Mouse (Mus musculus) frontal cortex, postnatal 14 days (tissue): ENCODE data around the gene Elmo1.
A peak's percentile ranks its signal among the peaks of the same experiment; 100 is the strongest.

Experiments
- DNase-seq, 2 experiments: peaks; one replicate each; pipeline ENCODE4 v3.0.0; 2022; ENCODE audit warnings: low spot score in 2 of 2

The Elmo1 gene

DNA sequence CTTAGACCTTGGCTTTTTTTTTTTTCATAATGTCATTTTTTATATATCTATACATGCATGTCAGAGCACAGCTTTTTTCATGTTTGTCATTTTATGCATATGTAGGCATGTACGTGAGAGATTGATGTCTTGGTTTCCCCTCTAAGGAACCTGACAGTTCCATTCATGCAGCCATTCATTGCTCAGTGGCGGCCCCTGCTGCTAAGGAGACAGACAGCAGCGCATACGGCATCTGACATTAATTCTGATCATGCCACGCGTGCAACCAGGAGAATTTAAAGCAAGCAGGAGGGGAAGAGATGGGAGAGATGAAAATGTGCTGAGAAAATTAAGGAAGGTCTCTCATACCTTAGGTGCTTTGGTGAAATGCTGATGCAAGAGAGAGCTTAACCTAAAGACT is 381.3 kb downstream of the Elmo1 start:
- DNase-seq: peak; percentile 73 to 85

DNA sequence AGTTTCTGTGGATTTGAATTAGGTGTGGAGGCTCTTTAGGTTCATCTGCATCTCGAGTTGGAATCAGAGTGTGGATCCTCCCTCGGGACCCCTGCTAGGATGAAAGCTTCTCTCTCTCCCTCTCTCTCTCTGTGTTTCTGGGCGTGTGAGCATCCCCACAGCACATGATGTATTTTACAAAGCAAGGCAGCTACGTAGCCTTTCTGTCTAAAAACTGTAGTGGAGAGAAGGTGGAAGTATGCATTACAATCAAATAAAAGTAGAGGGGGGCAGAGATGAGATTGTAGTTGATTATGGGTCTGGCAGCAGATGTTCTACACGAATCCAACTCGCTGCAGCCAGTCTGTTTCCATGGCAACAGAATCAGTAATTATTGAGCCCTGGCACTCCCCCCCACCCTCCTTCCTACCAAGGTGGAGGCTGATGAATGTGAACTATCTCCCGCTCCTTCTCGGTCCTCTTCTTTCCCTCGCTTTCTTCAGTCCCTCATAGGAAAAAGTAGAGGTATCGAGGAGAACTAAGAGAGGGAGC is 382.0 kb downstream of the Elmo1 start:
- peak in 1 of 2 experiments; percentile 31 for DNase-seq

DNA sequence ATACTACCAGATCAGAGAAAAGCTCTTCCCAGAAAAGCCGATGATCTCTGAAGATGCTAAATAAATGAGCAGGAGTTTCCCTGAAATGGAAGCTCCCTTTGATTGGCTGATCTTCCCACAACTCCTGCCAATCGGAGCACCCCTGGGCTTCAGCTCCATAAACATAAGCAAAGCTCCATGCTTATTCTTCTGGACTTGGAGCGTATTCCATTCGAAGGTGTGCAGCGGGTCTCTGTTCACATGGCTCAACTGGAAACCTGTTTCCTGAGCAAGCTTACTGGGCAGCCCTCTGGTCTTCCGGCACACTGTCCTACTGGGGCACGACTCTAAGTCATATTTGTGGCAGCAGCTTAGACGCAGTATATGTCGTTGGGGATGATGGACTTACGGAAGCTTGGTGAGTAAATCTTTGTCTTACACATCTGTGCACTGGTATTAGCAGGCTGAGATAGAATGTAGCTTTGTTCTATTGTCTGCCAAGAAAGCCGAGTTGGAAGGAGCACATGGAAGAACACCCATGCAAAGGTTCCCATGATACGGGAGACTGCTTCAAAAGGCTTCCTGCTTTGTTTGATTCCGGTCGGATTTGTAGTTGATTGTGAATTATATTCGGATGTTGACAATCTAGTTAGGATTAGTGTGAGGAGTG is 382.6 kb downstream of the Elmo1 start:
- peak; percentile 39 to 53 for DNase-seq

DNA sequence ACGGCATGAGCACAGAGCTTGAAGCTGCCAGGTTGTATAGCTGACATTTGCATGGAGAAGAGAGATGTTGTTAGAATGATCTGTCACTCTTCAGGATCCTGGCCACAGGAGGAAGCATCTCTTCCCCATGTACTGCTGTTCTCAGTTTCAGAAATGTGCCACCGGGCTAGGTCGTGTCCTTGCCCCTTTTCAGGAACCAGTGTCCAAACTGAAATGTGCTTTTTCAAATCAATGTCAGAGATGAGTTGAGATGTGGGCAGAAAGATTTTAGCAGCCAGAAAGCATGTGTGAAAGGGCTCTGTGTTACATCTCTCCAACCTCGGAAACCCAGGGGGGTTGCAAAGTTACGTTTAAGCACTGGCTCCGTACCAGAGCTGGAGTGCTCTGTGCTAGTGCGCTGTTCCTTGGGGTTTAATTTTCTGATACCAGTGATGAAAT is 383.3 kb downstream of the Elmo1 start:
- DNase-seq: no peak

DNA sequence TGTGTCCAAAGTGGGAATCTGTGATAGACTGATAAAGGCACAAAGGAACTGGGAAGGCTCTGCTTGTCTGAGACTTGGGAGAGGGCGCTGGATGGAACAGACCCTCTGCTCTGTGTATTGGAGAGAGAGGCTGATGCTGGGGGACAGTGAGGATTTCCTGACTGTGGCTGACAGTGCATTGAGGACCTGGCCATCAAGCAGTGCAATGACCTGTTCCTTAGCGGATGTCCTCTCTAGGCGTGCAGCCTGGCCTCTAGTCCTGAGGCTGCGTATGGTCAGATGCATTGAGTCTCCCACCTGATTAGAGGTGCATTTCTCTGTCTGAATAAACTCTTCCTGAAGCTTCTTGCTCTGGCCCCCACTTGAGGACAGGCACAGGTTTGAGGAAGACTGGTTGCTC is 384.2 kb downstream of the Elmo1 start:
- DNase-seq: no peak

DNA sequence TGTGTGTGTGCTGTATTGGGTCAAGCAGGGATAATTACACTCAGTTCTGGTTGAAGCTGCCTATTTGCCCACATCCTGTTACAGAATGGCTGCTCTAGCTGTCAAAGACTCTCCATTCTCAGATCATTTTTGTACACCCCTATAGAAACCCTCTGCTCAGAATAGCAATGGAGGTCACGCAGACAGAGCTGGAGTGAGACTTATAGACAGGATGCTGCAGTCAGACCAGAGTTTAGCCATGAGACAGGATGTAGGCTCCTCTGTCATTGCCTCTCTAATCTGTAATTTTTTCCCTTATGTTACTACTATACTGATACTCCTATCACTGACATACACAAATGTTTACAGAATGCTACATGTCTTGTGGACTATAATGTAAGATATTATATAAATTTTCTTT is 391.4 kb downstream of the Elmo1 start:
- no peak for DNase-seq

DNA sequence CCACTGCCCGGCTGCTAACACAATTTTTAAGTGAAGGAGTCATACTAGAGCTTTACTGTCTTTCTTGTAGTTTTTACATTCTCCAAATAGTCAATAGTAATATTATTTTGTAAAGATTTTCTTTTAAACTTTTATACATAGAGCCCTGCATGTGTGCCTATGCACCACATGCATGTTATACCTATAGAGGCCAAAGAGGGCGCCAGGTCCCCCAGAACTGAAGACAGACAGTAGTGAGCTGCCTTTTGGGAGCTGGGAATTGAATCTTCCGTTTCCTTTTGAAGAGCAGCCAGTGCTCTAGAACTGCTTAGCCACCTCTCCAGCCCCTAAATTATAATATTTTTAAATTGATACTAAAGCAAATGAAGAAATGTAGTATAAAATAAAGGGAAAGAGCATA is 398.7 kb downstream of the Elmo1 start:
- DNase-seq: no peak

DNA sequence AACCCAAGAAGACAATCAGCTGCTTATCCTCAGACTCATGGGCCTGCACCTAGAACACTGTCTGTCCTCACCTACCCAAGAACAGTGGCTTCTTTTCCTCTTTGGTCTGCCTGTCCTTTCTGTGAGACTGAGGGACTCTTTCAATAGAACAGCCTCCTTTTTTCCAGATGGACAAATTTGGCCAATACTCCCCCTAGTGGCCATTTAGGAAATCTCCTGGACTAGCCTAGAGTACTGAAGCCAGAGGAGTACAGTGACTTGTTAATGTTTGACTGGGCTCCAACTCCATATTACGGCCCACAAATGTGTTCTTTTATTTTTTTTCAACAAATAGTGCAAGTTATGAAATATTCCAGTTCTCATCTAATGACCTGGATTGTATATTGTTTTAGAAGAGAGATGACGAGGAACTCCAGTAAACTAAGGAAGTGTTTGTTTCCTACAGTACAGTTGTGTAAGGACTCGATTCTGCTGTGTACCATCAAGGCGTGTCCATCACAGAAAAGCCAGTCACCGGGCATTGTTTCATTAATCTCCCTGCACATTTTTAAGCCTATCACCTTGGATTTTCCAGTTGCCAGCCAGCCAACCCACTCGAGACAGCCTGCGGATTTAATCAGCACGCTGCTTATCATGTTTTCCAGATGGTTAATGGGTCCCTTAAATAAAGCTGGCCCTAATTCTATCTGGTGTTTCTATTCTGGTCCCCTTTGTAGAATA is 399.5 kb downstream of the Elmo1 start:
- no peak for DNase-seq

DNA sequence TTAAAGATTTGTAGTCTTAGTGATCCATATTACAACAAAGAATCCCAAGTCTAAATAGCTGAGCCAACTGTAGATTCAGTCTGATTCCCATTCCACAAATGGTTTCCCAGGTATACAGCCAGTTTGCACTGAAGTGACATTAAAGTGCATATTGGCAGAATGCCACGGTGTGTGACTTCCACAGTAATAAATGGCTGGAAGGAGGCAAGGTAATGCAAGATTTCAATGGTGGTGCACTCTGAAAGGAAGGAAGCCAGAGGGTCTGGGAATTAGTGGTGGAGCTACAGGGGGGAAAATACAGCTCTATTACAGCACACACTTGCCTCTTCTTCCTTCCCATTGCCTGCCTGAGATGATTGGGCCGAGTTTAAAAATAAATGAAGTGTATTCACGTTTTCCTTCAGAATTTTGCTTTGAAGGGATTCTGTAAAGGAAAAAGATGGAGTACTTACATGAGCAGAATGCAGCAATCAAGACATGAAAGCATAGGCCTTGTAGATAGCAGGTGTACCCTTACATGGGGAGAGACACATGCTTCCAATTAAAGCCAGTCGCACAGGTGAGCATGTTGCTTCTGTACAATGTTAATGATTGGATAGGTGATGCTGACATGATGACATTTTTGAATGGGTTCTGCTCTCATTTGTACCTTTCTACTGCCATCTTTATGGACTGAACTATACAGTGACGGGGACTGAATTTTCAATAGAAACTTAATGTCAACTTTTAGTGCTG is 400.6 kb downstream of the Elmo1 start:
- DNase-seq: no peak

DNA sequence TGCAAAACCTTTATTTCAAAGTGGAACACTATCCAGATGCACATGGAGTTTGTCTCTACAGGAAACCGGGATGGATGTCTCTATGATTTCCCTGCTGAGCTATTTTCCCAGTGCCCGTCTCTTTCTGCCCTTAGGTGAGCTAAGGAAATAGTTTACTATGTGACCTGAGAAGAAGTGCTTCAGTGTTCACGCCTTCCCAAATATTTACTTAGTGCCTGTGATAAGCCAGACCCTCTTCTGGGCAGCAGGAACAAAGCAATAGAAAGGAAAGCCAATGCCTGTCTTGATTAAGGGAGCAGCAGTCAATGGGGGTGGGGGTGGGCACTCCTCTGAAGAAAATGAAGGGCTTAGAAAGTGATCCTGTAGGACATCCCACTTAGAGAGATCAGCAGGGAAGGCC is 401.3 kb downstream of the Elmo1 start:
- DNase-seq: no peak

DNA sequence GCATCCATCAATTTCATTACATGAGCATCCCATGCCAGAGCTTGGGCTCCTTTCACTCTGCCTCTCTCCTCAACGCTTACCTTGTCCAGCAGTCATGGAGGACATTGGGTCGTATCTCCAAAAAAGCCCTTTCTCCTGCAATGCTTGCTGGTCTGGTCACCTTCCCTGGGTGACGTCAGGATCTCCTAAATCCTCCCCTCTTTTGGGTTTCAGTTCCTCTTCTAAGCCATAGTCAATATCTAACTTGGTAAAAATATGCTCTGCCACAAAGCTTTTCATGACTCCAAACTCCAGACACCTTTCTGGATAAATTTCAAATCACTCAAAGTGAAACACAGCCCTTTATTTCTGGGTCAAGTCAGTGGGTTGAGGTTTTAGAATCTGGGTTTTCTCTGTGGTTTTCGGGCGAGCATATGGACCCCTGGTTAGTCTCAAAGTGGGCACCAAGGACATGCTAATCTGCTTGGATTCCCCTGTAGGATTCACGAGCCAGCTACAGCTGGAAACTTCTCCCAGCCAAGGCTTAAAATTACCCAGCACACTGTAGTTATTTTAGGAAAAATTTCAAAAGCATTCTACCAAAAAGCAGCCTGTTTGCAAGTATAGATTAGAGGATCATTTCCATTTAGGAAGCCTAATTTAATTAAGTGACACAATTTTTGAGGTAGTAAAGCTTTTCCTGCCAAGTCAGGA is 403.8 kb downstream of the Elmo1 start:
- DNase-seq: no peak

DNA sequence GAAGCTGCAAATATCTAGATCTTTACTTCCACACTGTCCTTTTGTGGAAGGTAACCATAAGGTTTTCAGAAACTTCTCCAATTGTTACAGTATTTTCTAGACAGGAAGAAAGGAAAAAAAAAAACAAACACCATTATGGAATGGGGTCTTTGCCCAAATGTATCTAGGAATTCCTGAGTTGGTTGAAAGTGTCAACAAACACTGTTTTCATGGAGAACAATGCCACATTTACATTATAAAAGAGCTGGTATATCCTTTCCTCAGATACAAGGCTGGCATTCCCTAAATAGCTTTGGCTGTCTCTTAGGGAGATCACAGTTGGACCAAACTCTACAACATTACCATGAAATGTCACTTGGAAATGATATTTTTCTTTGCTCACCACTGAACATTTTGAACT is 411.5 kb downstream of the Elmo1 start:
- DNase-seq: no peak

DNA sequence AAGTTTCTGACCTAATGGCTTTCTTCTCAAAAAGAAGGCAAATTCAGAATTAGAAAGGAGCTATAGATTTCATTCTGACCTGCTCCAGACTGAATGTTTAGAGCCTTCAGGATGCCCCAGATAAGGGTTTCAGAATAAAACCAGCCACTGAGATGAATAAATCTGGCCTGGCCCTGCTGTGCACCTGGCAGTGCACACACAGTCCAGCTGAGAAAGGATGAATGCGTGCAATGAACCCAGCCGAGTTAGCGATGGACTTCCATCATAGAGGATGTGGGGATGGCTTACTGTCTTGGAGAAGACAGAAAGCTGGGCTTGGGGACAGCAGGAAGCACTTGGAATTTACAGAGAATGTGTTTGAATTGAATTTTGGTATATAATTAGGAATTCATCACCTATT is 413.0 kb downstream of the Elmo1 start:
- DNase-seq: no peak

DNA sequence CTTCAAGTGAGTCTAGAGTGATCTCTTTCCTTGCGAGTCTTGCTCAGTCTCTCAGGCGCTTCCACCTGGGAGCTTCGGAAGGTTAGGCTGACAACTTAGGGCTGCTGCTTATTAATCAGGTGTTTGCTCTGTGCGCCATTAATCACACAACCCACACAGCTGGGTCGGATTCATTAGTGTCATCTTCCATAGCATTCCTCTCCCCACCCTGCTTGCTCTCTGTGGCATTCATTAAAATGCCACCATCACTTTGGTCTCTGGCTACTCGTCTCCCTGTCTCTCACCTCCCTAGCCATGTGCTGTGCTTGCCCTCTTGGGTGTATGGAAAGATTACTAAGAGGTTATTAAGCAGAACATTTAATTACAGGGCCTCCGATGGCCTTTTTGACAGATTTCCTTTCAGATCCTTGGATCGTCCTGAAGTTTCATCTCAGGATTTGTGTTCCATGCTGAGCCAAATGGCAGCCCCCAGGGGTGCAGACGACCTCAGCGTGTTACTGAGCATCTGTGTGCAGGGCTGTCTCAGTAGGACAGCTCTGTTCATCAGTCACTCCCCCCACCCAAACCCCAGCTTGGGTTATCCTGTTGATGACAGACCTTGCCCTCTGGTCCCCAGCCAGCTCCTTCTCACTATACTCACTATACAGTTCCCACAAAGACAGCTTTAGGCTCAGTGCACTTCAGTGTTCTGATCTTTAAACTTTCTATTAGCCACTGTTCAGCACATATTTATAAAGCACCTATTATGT is 417.2 kb downstream of the Elmo1 start:
- no peak for DNase-seq

DNA sequence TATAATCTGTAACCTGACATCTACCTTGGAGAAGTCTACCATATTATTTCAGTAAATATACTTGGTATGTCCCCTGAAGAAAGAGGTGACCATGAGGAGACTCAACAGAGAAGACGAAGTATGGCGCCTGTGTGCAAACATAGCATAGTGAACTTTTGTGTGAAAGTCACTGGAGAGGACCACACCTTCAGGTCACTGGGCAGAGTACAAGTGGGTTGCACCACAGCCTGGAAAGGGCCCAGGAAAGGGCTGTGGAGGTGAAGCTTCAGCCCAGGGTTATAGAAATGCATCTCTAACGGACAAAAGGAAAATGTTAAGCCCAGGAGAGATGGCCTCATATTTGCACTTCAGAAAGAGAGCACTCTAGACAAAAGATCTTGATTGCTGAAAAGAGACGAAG is 420.6 kb downstream of the Elmo1 start:
- DNase-seq: no peak

DNA sequence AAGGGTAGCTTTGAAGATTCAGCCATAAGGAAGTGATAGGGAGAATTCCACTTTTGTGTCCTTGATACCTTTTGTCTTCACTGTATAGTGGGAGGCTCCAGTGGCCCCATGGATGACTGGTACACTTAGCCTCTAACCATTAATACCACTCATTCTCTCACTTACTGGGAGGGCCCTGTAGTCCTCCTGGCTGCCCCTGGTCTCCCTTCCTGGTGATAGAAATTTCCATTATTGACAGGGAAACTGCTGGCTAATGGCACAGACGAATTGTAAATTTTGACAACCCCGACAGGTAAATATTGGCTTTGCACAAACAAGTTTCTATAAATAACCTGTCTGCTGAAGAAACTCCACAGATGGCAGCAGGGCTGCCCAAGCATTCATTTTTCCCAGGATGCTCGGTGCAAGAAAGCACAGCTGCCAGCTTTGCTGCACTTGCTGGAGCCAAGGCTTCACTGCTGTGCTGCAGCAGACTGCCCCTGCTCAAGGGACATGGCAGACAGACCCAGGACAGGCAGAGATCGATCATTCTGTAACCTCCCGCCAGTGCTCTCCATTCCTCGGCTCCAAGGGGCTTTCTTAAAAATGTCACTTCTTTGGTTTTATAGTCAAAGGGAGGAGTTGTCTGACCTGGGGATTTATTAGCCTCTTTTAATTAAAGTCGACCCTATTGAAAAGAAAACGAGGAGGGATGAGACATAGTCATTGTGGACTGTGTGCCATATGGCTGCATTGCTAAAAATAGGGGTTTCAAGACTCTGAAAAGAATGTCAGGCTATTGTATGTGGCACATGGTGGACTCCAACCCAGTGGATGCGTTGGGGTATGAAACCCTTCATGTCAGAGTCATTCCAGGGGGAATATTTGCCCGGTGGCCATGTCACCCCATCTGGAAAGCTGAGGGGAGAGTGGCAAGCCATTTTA is 422.2 kb downstream of the Elmo1 start:
- DNase-seq: no peak

DNA sequence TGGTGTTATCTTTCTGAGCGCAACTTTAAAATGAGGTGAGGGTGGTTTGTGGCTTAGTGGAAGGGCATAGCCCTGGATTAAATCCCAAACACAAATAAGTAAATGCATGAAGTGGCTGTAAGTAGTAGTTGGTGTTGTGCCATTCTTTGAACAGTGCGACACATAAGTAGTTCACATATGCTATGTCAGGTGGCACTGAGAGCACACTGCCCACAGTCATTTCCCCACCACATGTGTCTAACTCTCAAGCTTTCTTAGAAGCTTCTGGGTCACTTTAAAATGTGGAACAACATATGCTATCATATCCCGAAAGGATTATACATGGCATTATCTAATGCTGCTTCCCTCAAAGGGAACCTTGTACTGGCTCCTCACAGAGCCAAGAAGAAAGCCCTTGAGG is 424.3 kb downstream of the Elmo1 start:
- no peak for DNase-seq

DNA sequence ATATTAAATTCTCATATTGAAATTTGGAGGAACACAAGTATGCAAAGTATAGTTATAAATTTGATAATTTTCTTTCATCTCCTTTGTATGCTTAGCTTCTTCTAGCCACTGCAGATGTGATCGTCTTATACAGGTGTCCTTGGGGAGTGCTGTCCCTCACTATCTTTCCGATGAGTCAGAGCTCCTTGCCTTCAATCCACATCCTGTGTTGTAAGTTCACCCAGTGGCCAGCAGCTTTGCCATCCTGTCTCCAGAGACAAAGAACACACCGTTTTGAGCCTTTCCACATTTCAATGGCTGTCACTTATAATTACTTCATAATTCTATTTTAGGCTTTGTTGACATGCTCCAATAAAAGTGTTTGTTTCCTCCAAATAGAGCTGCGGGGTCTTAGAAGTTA is 425.7 kb downstream of the Elmo1 start:
- DNase-seq: no peak

DNA sequence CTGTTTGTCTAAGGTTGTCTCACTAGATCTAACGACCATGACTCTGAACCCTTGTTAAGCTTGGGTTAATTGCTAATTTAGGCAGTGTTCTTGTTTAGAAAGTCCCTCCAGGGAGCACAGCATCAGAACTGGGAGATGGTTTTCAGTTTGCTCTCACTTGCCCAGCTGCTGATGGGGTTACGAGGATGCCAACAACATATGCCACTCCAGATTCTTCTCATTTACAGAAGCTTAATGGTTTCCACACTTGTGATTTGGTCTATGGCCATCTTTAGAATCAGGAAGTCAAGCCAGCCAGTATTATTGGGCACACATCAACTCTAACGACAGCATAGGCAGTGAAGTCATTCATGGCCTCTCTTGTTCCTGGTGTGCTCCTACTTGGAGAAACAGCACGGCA is 427.3 kb downstream of the Elmo1 start:
- DNase-seq: no peak

DNA sequence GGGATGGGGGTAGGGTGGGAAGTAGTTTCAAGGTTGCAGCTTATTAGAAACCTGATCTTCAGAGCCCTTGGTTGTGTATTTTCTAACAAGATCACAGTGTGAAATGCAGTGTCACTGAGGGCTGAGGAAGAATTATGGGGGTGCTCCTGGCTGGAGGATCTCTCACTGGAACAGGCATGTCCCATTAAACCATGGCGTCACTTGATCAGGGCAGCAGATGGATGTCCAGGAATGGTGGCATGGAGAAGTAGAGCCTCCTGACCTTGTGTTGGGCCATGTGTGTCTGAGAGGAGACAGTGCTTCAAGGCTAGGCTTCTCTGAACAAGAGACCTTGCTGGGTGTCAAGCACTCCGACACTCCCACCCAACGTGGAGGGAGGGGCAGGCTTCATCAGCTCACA is 431.1 kb downstream of the Elmo1 start:
- no peak for DNase-seq
